Mouse (Mus musculus) stomach, postnatal 0 days (tissue): ENCODE results near the gene Lhx3.

Source experiments
- CTCF ChIP-seq: IDR thresholded peaks from 2 replicates; pipeline ENCODE4 v1.5.1; 2016; ENCODE audit warnings: antibody characterized with exemption, low read depth, mild to moderate bottlenecking, moderate library complexity
- EP300 ChIP-seq: optimal IDR thresholded peaks from 2 replicates; pipeline ENCODE3; 2016; ENCODE audit warnings: antibody characterized with exemption

DNA sequence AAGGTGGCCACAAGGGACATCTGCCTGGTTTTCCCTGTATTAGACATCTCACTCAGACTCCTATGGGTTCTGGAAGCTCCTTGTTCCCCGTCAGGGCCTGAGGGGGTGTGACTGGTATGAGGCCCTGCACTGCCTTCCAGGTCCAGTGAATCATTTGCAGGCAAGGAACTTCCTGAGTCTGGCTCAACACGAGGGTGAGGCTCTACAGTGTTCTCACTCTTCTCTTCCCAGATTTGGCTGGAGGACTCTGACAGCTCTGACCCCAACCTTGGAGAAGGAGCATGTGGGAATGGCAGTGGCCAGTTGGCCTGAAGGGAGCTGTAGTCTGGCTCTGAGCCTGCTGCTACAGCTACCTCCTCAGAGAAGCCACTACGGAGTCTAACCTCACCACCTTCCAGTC is 39.4 kb upstream of the Lhx3 start:
- no peak for TF ChIP-seq CTCF
- no peak for TF ChIP-seq EP300
